Mouse (Mus musculus): ENCODE measurements around the gene Rpl3. TPM values are rescaled to one million over a fixed set of nuclear protein-coding genes. Genes with fewer than 3 reads are reported as not detected.

The Rpl3 gene
- polyA plus RNA-seq, 1 experiment: 680 TPM

GRCm38 (mm10) chr15:80051092-80051761 is 40.4 kb downstream of the Rpl3 start:
- Histone ChIP-seq H3K27ac (ENCODE audit: insufficient read depth, low read length) (no peak overlapping the region), H3K4me1 (ENCODE audit: control insufficient read depth, insufficient read depth, low read length) (no peaks in the 10 kb centered on the region), H3K4me3 (ENCODE audit: insufficient read depth, low read length) (no peak overlapping the region)
- no peak for TF ChIP-seq CTCF (IDR thresholded peaks at IDR 0.05; ENCODE audit: extremely low read depth, insufficient read depth, low read length)
- no peak for TF ChIP-seq POLR2A (IDR thresholded peaks at IDR 0.05; ENCODE audit: extremely low read depth, insufficient read depth, low read length)

- TF ChIP-seq POLR2A (IDR thresholded peaks at IDR 0.05; ENCODE audit: extremely low read depth, insufficient read depth, low read length): no peak
- no peak for TF ChIP-seq CTCF (IDR thresholded peaks at IDR 0.05; ENCODE audit: extremely low read depth, insufficient read depth, low read length)
- Histone ChIP-seq H3K4me3 (ENCODE audit: insufficient read depth, low read length) (no peak overlapping the region), H3K4me1 (ENCODE audit: control insufficient read depth, insufficient read depth, low read length) (no peaks in the 10 kb centered on the region), H3K27ac (ENCODE audit: insufficient read depth, low read length) (no peak overlapping the region)
Measured at GRCm38 (mm10) chr15:80050093-80050492, 41.6 kb downstream of the Rpl3 start.

- TF ChIP-seq POLR2A (IDR thresholded peaks at IDR 0.05; ENCODE audit: extremely low read depth, insufficient read depth, low read length) (no peak), CTCF (IDR thresholded peaks at IDR 0.05; ENCODE audit: extremely low read depth, insufficient read depth, low read length) (no peak)
Measured at GRCm38 (mm10) chr15:80047973-80048372, 43.7 kb downstream of the Rpl3 start.

GRCm38 (mm10) chr15:80047242-80047641 is 44.4 kb downstream of the Rpl3 start:
- no peak overlapping the region for H3K4me3 ChIP-seq (ENCODE audit: insufficient read depth, low read length)
- no peak for TF ChIP-seq POLR2A (IDR thresholded peaks at IDR 0.05; ENCODE audit: extremely low read depth, insufficient read depth, low read length)
- no peak for TF ChIP-seq CTCF (IDR thresholded peaks at IDR 0.05; ENCODE audit: extremely low read depth, insufficient read depth, low read length)
- no peak overlapping the region for H3K27ac ChIP-seq (ENCODE audit: insufficient read depth, low read length)
- H3K4me1 ChIP-seq (ENCODE audit: control insufficient read depth, insufficient read depth, low read length): no peaks in the 10 kb centered on the region

More at GRCm38 (mm10) chr15:80047973-80048372, 43.7 kb downstream of the Rpl3 start:
- Histone ChIP-seq H3K27ac (ENCODE audit: insufficient read depth, low read length) (no peak overlapping the region), H3K4me3 (ENCODE audit: insufficient read depth, low read length) (no peak overlapping the region), H3K4me1 (ENCODE audit: control insufficient read depth, insufficient read depth, low read length) (no peaks in the 10 kb centered on the region)

- Histone ChIP-seq H3K27ac (ENCODE audit: insufficient read depth, low read length) (no peak overlapping the region), H3K4me3 (ENCODE audit: insufficient read depth, low read length) (no peak overlapping the region), H3K4me1 (ENCODE audit: control insufficient read depth, insufficient read depth, low read length) (no peaks in the 10 kb centered on the region)
- TF ChIP-seq CTCF (IDR thresholded peaks at IDR 0.05; ENCODE audit: extremely low read depth, insufficient read depth, low read length): no peak
- no peak for TF ChIP-seq POLR2A (IDR thresholded peaks at IDR 0.05; ENCODE audit: extremely low read depth, insufficient read depth, low read length)
Measured at GRCm38 (mm10) chr15:80045749-80046148, 45.9 kb downstream of the Rpl3 start.

GRCm38 (mm10) chr15:80044249-80044648 is 47.4 kb downstream of the Rpl3 start:
- no peak overlapping the region for H3K27ac ChIP-seq (ENCODE audit: insufficient read depth, low read length)
- H3K4me3 ChIP-seq (ENCODE audit: insufficient read depth, low read length): no peak overlapping the region
- no peak for TF ChIP-seq POLR2A (IDR thresholded peaks at IDR 0.05; ENCODE audit: extremely low read depth, insufficient read depth, low read length)
- TF ChIP-seq CTCF (IDR thresholded peaks at IDR 0.05; ENCODE audit: extremely low read depth, insufficient read depth, low read length): no peak
- no peaks in the 10 kb centered on the region for H3K4me1 ChIP-seq (ENCODE audit: control insufficient read depth, insufficient read depth, low read length)

- no peak overlapping the region for H3K27ac ChIP-seq (ENCODE audit: insufficient read depth, low read length)
- no peak for TF ChIP-seq CTCF (IDR thresholded peaks at IDR 0.05; ENCODE audit: extremely low read depth, insufficient read depth, low read length)
- no peak for TF ChIP-seq POLR2A (IDR thresholded peaks at IDR 0.05; ENCODE audit: extremely low read depth, insufficient read depth, low read length)
- H3K4me3 ChIP-seq (ENCODE audit: insufficient read depth, low read length): no peak overlapping the region
- H3K4me1 ChIP-seq (ENCODE audit: control insufficient read depth, insufficient read depth, low read length): no peaks in the 10 kb centered on the region
Measured at GRCm38 (mm10) chr15:80042152-80042551, 49.5 kb downstream of the Rpl3 start.

- H3K4me1 ChIP-seq (ENCODE audit: control insufficient read depth, insufficient read depth, low read length): no peaks in the 10 kb centered on the region
Measured at GRCm38 (mm10) chr15:80038110-80038391, 53.6 kb downstream of the Rpl3 start.

GRCm38 (mm10) chr15:80037255-80038109 is 54.2 kb downstream of the Rpl3 start:
- Histone ChIP-seq H3K4me3 (ENCODE audit: insufficient read depth, low read length) (no peak overlapping the region), H3K4me1 (ENCODE audit: control insufficient read depth, insufficient read depth, low read length) (no peaks in the 10 kb centered on the region), H3K27ac (ENCODE audit: insufficient read depth, low read length) (no peak overlapping the region)
- TF ChIP-seq POLR2A (IDR thresholded peaks at IDR 0.05; ENCODE audit: extremely low read depth, insufficient read depth, low read length) (no peak), CTCF (IDR thresholded peaks at IDR 0.05; ENCODE audit: extremely low read depth, insufficient read depth, low read length) (no peak)

More at GRCm38 (mm10) chr15:80038110-80038391, 53.6 kb downstream of the Rpl3 start:
- TF ChIP-seq CTCF (IDR thresholded peaks at IDR 0.05; ENCODE audit: extremely low read depth, insufficient read depth, low read length): no peak
- no peak for TF ChIP-seq POLR2A (IDR thresholded peaks at IDR 0.05; ENCODE audit: extremely low read depth, insufficient read depth, low read length)
- no peak overlapping the region for H3K27ac ChIP-seq (ENCODE audit: insufficient read depth, low read length)
- no peak overlapping the region for H3K4me3 ChIP-seq (ENCODE audit: insufficient read depth, low read length)
